11 mouse cellular contexts compared by ENCODE assay signal in the genomic region with DNA sequence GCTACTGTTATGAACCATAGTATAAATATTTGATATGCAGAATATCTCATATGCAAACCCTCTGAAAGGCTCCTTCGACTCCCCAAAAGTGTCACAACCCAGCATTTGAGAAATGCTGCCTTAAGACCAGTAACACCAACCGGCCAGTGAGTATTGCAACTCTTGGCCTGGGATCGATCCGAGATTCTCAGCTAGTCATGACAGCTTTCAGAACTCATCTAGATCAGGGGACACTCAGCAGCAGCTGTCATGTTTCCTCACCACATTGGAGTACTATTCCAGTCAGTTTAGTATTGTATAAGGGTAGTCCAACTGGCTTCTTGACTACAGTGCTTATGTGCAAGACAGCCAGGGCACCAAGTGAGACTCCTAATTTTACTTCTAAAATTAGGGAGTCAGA.
"Had no signal": no experiment of that assay in that cellular context is flagged by ENCODE, and none has a peak within 500 bp of the region (broad histone marks: within the 10 kb centered on the region; RNA-seq: fewer than 3 reads in every experiment).

No protein-coding gene starts in this region.

- H3K4me3 ChIP-seq: limb, embryonic 12.5 days; liver, embryonic 15.5 days; midbrain, embryonic 10.5 days; neural tube, embryonic 12.5 days had no signal

- DNase-seq: kidney, adult 8-10 months; kidney, postnatal 25 days; midbrain, embryonic 14.5 days; thymus, adult 18-20 months; thymus, postnatal 14 days had no signal

- H3K4me1 ChIP-seq: limb, embryonic 12.5 days; liver, embryonic 15.5 days; neural tube, embryonic 12.5 days had no signal

- ATAC-seq: inflammation-experienced regulatory T-cells, adult 6 months; intestine, postnatal 0 days had no signal
